Mouse (Mus musculus): ENCODE data around the gene Piezo1.
A peak's percentile ranks its signal among the peaks of the same experiment; 100 is the strongest.
"Not testable (repeated sequence)": the region's sequence is repeated elsewhere in the genome, so short reads cannot be mapped to it uniquely, and the experiment has no call there.

Piezo1 gene

DNA sequence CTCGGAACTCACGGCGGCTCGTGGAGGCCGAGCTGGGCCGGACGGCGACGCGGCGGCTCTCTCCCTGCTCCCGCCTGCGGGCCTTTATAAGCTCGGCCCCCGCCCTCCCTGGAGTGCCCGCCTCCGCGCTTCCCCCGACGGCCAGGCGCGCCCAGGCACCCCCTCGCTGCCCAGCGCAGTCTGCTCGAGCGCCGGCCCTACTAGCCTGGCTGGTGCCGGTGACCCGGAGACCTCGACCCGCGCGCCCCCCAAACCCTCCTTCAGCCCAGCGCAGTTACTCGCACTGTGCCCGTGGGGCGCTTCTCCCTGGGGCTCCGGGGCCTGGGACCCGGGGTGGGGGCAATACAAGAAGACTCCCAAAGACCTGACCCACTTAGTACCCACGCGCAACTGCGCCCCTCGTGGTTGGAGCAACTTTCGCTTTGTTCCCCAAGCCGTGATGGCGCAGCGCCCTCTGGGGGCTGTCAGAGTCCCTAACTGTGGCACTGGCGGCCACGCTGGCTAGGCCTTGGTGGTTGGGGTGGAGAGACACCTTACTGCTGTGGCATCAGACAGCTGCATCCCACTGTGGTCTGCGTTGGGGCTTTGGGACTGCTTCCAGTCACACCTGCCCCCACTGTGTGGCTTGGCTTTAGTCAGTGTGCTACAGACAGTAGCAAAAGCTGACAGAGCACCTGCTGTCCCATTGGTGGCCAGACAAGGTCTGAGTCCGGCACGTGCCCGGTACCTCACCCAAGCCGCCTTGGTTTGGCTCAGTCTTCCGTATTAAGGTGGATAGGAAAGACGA, at the start of gene Piezo1:
TSS of gene Piezo1 (minus strand) at position 65 of the 787 bp plus-strand sequence.
- peak; percentile 92 for DNase-seq (ENCODE audit: inconsistent ontology term)

DNA sequence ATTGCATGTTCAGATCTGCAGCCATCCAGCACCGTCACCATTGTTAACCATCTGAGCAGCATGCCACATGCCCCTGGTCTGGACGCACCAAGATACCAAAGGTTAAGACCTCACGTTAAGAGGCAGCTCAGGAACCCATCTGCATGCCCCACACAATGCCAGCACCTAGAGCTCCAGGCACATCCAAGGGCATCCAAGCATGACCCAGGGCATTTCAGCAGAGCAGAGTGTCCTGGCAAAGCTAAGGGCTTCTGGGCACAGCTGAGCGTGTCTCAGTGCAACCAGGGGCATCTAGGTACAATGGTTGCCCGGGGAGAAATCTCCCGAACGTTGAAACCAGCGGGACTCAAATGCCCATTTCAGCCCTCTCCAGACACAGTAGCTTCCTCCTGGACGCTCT, 49.5 kb upstream of the Piezo1 start:
- no peak for DNase-seq (ENCODE audit: inconsistent ontology term)

DNA sequence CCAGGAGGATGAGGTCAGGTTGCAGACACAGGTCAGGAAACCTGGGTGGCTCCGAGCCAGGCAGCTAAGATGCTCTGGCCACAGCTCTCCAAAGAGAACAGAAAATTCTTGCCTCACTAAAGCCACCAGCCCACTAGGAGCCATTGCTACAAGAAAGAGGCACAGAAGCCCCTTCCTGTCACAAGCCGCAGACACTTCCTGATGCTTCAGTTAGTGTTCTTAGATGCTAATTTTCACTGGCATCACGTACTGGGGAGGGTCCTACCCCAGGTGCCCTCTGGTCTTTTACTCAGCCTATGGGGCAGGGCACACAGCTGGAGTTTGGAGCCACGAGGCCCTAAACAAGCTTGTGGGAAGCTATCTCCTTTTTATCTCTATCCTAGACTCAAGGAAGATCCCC, 44.9 kb upstream of the Piezo1 start:
- no peak for DNase-seq (ENCODE audit: inconsistent ontology term)

DNA sequence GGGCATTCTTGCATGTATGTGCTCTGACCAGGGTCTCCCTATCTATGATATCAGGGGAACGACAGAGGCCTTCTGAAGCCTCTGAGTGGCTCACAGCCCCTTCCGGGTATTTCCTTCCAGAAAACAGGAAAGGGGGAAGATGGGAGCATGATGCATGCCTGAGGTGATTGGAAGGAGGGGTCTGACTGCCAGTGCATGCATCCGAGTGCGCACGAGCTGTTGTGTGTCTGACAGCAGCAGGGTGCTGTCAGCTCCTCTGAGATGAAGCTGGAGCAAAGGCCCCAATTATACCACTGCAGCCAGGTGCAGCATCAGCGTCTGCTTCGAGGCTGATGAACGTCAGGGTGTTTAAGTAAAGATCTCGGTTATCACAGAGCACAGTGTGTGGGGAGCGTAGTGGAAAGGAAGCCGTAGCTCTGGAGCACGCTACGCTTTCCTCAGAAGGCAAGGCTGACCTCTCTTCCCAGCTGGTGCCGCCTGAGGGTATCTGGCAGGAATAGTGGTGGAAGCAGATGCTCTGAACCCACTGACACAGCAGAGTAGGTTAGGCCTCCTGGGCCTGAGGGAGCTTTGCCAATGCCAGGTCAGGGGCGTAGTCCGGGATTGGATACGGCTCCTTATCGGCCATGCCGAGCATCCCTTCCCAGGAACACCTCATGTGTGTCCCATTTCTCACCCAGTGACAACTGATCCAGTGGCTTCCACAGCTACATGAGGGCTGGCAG, 42.8 kb upstream of the Piezo1 start:
- DNase-seq (ENCODE audit: inconsistent ontology term): no peak

GRCm38 (mm10) chr8:122593240-122593639, 42.1 kb upstream of the Piezo1 start:
- no peak for DNase-seq (ENCODE audit: inconsistent ontology term)

DNA sequence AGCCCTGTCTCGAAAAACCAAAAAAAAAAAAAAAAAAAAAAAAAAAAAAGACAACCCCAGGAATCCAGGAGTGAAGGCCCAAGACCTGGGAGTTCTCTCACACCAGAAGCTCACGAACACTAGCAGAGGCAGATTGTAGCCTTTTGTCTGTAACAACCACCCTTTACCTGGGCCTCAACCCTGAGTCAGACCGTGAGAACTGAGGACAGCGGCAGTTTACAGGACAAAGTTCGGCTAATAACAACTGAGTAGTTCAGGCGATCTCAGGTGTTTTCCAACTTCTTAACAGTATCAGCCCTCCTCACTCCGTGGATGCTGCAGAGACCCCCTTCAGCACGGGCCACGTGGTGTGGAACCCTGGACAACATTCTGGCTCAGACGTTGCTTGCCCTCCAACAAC, 35.6 kb upstream of the Piezo1 start:
- DNase-seq (ENCODE audit: inconsistent ontology term): no peak

DNA sequence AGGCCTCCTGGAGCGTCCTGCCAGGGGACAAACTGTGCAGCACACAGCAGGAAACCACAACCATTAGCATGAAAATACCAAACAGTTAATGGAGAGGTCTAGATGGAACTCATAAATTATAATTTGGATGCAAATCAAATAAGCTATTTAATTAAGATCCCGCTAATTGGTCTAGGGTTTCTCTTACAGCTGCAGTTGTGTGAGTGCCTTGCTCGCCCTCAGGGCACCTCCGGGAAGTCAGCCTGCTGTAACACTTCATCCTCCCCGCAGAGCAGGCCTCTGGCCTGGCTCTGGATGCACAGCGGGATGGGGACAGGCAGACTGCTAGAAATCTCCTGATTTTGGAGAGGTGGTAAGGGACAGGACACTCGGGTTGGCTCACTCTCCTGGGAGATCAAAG, 35.0 kb upstream of the Piezo1 start:
- DNase-seq (ENCODE audit: inconsistent ontology term): peak; percentile 83

GRCm38 (mm10) chr8:122585411-122585891, 34.3 kb upstream of the Piezo1 start:
- peak; percentile 44 for DNase-seq (ENCODE audit: inconsistent ontology term)

DNA sequence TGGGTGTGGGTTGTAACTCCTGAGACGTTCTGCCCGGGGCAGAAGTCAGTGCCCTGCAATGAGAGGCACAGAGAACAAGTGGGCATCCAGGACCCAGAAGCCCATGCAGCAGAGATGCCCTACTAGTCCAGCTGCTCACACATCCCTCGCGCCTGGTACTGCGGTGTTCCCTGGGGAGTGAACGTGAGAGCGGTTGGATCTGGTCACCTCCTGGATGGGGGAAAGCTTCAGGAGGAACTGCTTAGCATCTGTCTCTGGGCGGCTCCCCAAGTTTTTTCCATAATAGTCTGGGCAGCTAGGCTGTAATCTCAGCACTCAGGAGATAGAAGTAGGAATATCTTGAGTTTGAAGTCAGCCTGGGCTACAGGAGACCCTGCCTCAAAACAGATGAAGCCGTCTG, 33.9 kb upstream of the Piezo1 start:
- no peak for DNase-seq (ENCODE audit: inconsistent ontology term)

DNA sequence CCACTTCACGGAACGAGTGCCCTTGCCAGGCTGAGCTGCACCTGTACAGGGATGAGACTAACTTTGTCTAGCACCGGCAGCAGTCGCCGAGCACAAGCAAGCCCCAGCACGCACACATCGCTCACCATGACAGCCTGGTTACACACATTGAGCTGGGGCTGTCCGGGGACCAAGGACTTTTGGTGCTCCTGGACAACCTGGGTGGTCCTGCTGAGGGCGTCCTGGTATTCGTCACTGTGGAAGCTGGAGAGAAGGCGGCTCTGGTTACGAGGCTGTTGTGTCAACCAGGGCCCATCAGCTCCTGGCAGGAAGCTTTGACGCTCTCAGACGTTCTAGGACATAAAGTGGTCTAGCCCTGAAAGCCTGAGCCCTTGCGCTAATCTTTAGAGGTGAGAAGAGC, 29.8 kb upstream of the Piezo1 start:
- no peak for DNase-seq (ENCODE audit: inconsistent ontology term)

GRCm38 (mm10) chr8:122579196-122579595, 28.1 kb upstream of the Piezo1 start:
- DNase-seq (ENCODE audit: inconsistent ontology term): peak; percentile 41

DNA sequence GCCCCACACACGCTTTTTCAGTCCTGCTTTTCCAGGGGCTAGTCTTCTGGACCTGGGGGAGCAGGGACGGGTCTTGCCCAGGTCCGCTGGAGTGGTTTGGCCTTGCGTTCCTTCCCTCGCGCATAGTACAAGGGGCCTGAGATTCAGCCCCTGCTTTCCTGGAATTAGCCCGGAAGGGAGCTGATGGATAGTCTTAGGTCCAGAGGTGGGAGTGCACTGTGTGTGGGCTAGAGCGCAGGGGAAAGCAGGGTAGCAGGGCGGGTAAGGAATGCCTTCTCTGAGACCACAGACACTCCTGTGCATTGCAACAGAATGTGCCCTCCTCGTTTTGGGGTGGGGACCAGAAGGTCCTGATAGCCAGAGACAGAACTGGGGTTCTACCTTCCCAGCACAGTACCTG, 26.0 kb upstream of the Piezo1 start:
- DNase-seq (ENCODE audit: inconsistent ontology term): no peak

GRCm38 (mm10) chr8:122576648-122577022, 25.5 kb upstream of the Piezo1 start, which contains the start of gene Aprt:
Gene Aprt (minus strand): TSS chr8:122576909.
- peak; percentile 96 for DNase-seq (ENCODE audit: inconsistent ontology term)

- peak; percentile 25 for DNase-seq (ENCODE audit: inconsistent ontology term)
These were observed 24.9 kb upstream of the Piezo1 start for GRCm38 (mm10) chr8:122575735-122576647.

GRCm38 (mm10) chr8:122575286-122575685, 24.2 kb upstream of the Piezo1 start:
- no peak for DNase-seq (ENCODE audit: inconsistent ontology term)

DNA sequence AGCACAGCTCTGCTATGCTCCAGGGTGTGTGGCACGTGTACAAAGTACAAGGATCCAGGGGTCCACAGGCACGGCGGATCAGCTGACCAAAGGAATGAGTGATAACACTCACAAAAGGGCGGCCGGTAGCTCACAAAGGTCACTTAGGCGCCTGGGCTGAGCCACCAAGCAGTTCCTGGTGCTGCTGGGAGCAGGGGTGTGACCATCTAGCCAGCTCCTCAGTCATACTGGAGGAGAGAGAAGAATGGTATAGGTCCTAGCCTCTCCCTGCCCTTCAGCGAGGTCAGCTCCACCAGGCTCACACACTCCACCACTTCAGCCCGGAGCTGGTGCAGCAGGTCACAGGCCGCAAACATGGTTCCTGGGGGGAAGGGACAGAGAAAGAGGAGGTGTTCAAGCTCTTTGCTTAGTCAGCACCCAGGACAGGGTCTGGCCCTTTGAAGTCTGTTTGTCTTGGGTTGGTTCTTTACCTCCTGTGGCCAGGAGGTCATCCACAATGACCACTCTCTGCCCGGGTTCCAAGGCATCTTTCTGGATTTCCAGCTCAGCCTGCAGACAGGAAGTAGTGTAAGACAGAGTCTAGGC, 23.6 kb upstream of the Piezo1 start:
- DNase-seq (ENCODE audit: inconsistent ontology term): no peak

GRCm38 (mm10) chr8:122574264-122574663, 23.1 kb upstream of the Piezo1 start:
- DNase-seq (ENCODE audit: inconsistent ontology term): no peak

DNA sequence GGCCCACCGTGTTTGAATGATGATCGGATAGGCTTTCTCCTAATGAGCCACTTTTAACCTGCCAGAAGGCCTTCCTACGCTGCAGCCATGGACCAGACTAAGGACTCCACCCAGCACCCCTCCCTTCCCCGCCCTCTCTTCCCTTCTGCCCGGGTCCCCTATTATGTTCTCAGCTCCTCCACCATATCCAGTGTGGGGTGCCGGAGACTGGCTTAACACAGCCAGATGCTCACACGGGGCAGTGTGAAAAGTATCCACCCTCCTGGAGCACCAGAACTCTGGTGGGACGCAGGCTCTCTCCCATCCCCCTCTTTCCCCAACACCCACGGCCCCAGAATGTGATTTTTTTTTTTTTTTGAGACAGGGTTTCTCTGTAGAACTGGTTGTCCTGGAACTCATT, 22.4 kb upstream of the Piezo1 start:
- no peak for DNase-seq (ENCODE audit: inconsistent ontology term)

GRCm38 (mm10) chr8:122573176-122573575, 22.0 kb upstream of the Piezo1 start:
- not testable (repeated sequence) for DNase-seq (ENCODE audit: inconsistent ontology term)

DNA sequence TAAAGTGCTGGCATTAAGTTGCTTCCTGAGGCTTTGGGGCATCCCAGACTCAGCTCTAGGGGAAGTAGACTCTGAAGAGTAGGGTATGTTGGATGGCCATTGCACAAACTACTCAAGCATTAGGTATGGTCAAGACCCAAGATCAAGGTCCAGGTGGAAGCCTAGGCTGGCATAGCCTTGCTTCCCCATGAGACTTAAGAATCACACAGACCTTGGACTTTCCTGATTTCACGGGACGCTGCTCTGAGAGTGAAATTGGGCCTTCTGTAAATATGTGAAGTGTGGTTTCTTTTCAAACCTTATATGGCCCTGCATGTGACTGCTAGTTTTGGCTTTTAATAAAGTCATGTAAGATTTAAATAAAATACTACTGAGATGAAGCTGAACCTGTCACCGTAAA, 21.6 kb upstream of the Piezo1 start:
- no peak for DNase-seq (ENCODE audit: inconsistent ontology term)

DNA sequence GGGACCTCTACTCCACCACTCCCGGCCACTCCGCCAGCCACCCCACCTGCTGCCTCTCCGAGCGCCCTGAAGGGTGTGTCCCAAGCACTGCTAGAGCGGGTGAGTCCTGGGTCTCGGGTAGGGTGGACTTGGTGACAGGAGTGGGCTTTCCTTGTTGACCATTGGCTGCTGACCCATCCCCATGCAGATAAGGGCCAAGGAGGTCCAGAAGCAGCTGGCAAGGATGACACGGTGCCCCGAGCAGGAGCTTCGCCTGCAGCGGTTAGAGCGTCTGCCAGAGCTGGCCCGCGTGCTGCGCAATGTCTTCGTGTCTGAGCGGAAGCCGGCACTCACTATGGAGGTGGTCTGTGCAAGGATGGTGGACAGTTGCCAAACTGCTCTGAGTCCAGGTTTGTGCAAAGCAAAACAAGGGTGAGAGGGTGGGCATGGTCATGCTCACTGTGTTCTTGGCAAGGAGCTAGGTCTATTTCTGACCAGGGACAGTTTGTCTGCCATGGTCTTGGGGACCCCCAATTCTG, 20.7 kb upstream of the Piezo1 start:
- no peak for DNase-seq (ENCODE audit: inconsistent ontology term)
